9 mouse cellular contexts compared by ENCODE assay signal in genomic region chr13:46663461-46663964, GRCm38 (mm10). TPM values are rescaled to one million over a fixed set of nuclear protein-coding genes. Genes with fewer than 3 reads are reported as not detected.
DNase-seq lines count a peak whose midpoint lies in the region; ATAC-seq and TF ChIP-seq lines count a peak whose summit lies in the region.
"Had no signal": no experiment of that assay in that cellular context is flagged by ENCODE, and none has a peak within 500 bp of the region (broad histone marks: within the 10 kb centered on the region; RNA-seq: fewer than 3 reads in every experiment).

No protein-coding gene starts in this region.

- TF ChIP-seq POLR2A in thymus, adult 2 months (IDR thresholded peaks at IDR 0.05; ENCODE audit: control insufficient read depth, extremely low read depth, insufficient read depth, low read length, poor library complexity): no peak

- H3K27me3 ChIP-seq in hindbrain, embryonic 14.5 days (ENCODE audit: control insufficient read depth, insufficient read depth, low read length): no peaks in the 10 kb centered on the region
- H3K27me3 ChIP-seq in hindbrain, embryonic 10.5 days (ENCODE audit: insufficient read depth, poor library complexity, severe bottlenecking): 0 out of 2 replicates have a peak, but pooled peaks cover 5% of the 10 kb centered on the region
- H3K27me3 ChIP-seq in thymus, adult 2 months (ENCODE audit: control insufficient read depth, insufficient read depth, low read length): no peaks in the 10 kb centered on the region
- H3K27me3 ChIP-seq: liver, embryonic 13.5 days had no signal

- H3K9me3 ChIP-seq in hindbrain, embryonic 14.5 days (ENCODE audit: control insufficient read depth, low read length): no peaks in the 10 kb centered on the region
- H3K9me3 ChIP-seq in hindbrain, embryonic 10.5 days: no peaks in the 10 kb centered on the region
- H3K9me3 ChIP-seq: liver, embryonic 13.5 days had no signal

- no peaks in the 10 kb centered on the region for H3K36me3 ChIP-seq in hindbrain, embryonic 14.5 days (replicated peaks; ENCODE audit: control insufficient read depth, insufficient read depth)
- no peaks in the 10 kb centered on the region for H3K36me3 ChIP-seq in hindbrain, embryonic 10.5 days
- no peaks in the 10 kb centered on the region for H3K36me3 ChIP-seq in thymus, adult 2 months (ENCODE audit: control insufficient read depth, insufficient read depth, low read length)
- H3K36me3 ChIP-seq: liver, embryonic 13.5 days had no signal

- DNase-seq in hindbrain, embryonic 14.5 days (ENCODE audit: low spot score): peak; percentile 74
- no peak for DNase-seq in hindbrain, embryonic 10.5 days (ENCODE audit: low spot score)
- peak; percentile 39 for DNase-seq in thymus, adult 2 months
- DNase-seq in thymus, postnatal 36 days: no peak
- DNase-seq in brain, embryonic 18.5 days (ENCODE audit: low read depth, low spot score): peak; percentile 63
- peak; percentile 79 for DNase-seq in naive thymus-derived CD4-positive, alpha-beta T cell, adult 2 months (ENCODE audit: low read depth)
- DNase-seq in yolk sac, embryonic 10.5 days (ENCODE audit: low spot score): no peak
- no peak for DNase-seq in ovary, postnatal 14 days (ENCODE audit: low spot score)
- DNase-seq: liver, embryonic 13.5 days had no signal

- no peak overlapping the region for H3K9ac ChIP-seq in hindbrain, embryonic 14.5 days
- H3K9ac ChIP-seq: liver, embryonic 13.5 days had no signal

- H3K4me2 ChIP-seq in hindbrain, embryonic 14.5 days (replicated peaks): no peak overlapping the region
- H3K4me2 ChIP-seq: liver, embryonic 13.5 days had no signal

- WGBS in hindbrain, embryonic 14.5 days: 33% methylated on average over 4 of the region's 4 CpGs
- 30% methylated on average over 4 of the region's 4 CpGs for WGBS in hindbrain, embryonic 10.5 days
- WGBS in thymus, adult 2 months: 49% methylated on average over 4 of the region's 4 CpGs

- H3K4me3 ChIP-seq in hindbrain, embryonic 14.5 days (replicated peaks; ENCODE audit: low read length): no peak overlapping the region
- no peak overlapping the region for H3K4me3 ChIP-seq in hindbrain, embryonic 10.5 days
- H3K4me3 ChIP-seq in thymus, adult 2 months (ENCODE audit: control insufficient read depth, insufficient read depth, low read length): no peak overlapping the region
- H3K4me3 ChIP-seq: liver, embryonic 13.5 days had no signal

- no peak for ATAC-seq in hindbrain, embryonic 14.5 days (ENCODE audit: low FRiP score)

- no peak for TF ChIP-seq CTCF in thymus, adult 2 months (IDR thresholded peaks at IDR 0.05; ENCODE audit: borderline replicate concordance, control insufficient read depth, extremely low read depth, insufficient read depth, low read length, poor library complexity)

- no peaks in the 10 kb centered on the region; the same call in 1 of the 2 replicates for H3K4me1 ChIP-seq in hindbrain, embryonic 14.5 days (replicated peaks; ENCODE audit: control insufficient read depth, insufficient read depth, low read length)
- H3K4me1 ChIP-seq in hindbrain, embryonic 10.5 days (replicated peaks): peaks cover 2% of the 10 kb centered on the region; the same call in 1 of the 2 replicates
- H3K4me1 ChIP-seq in thymus, adult 2 months (replicated peaks; ENCODE audit: control insufficient read depth, insufficient read depth, low read length): no peaks in the 10 kb centered on the region

- H3K27ac ChIP-seq in hindbrain, embryonic 14.5 days: no peak overlapping the region
- H3K27ac ChIP-seq in hindbrain, embryonic 10.5 days: no peak overlapping the region
- H3K27ac ChIP-seq in thymus, adult 2 months (ENCODE audit: control insufficient read depth, insufficient read depth, low read length): no peak overlapping the region
- H3K27ac ChIP-seq: liver, embryonic 13.5 days had no signal

RNA-seq across cellular contexts. Expression of gene Fam8a1, which starts 5.8 kb away (rescaled TPM):
- polyA plus RNA-seq in hindbrain, embryonic 14.5 days (2014; fragmentation: Nextera tagmentation; extraction: Ambion mirVana): 15.4 and 17.4 TPM in 2 replicates
- polyA plus RNA-seq in hindbrain, embryonic 10.5 days (2016; fragmentation: Nextera tagmentation; extraction: Ambion mirVana): 6.5 and 8.1 TPM in 2 replicates
- 16.0 and 24.9 TPM in 2 replicates for polyA plus RNA-seq in thymus, adult 2 months (2012; rRNA removed)

Comparison
In these comparisons a context has a peak if more than half of its experiments do, and no peak if none do; other contexts are left out.
1. DNase-seq: peak in hindbrain, embryonic 14.5 days (single experiment), thymus, adult 2 months (single experiment), brain, embryonic 18.5 days (single experiment) and naive thymus-derived CD4-positive, alpha-beta T cell, adult 2 months (single experiment); none in hindbrain, embryonic 10.5 days (single experiment), thymus, postnatal 36 days (0 of 2), yolk sac, embryonic 10.5 days (single experiment) and ovary, postnatal 14 days (single experiment).